Mouse (Mus musculus): ENCODE measurements around the gene Sh3gl3. TPM values are rescaled to one million over a fixed set of nuclear protein-coding genes. Genes with fewer than 3 reads are reported as not detected.

Sh3gl3 gene
- polyA plus RNA-seq, 1 experiment from 2014 or later: 4.0 TPM

GRCm38 (mm10) chr7:82223906-82224846 is 50.5 kb downstream of the Sh3gl3 start:
- no peak overlapping the region for H3K4me2 ChIP-seq (replicated peaks; ENCODE audit: low read depth)
- H3K27me3 ChIP-seq (ENCODE audit: control insufficient read depth, insufficient read depth, low read length): no peaks in the 10 kb centered on the region
- no peak overlapping the region for H3K9ac ChIP-seq (ENCODE audit: low read length)
- no peaks in the 10 kb centered on the region for H3K36me3 ChIP-seq (ENCODE audit: control insufficient read depth, insufficient read depth, low read length)
- no peaks in the 10 kb centered on the region for H3K4me1 ChIP-seq (replicated peaks; ENCODE audit: control insufficient read depth, insufficient read depth)
- DNase-seq (ENCODE audit: low spot score) (no peak), ATAC-seq (ENCODE audit: low FRiP score, low TSS enrichment) (no peak)
- no peaks in the 10 kb centered on the region for H3K9me3 ChIP-seq (ENCODE audit: control insufficient read depth, low read length)
- H3K4me3 ChIP-seq (ENCODE audit: low read depth, low read length): no peak overlapping the region
- TF ChIP-seq CTCF (IDR thresholded peaks at IDR 0.05; ENCODE audit: low read depth): no peak
- WGBS: 38% methylated on average over 10 of the region's 10 CpGs
- H3K27ac ChIP-seq (replicated peaks): no peak overlapping the region

GRCm38 (mm10) chr7:82233201-82233600 is 59.6 kb downstream of the Sh3gl3 start:
- 80% methylated on average over 7 of the region's 7 CpGs for WGBS
- TF ChIP-seq CTCF (IDR thresholded peaks at IDR 0.05; ENCODE audit: low read depth): no peak
- TF ChIP-seq EP300 (optimal IDR thresholded peaks at IDR 0.05): no peak
- no peaks in the 10 kb centered on the region for H3K36me3 ChIP-seq (ENCODE audit: control insufficient read depth, insufficient read depth, low read length)
- no peaks in the 10 kb centered on the region for H3K4me1 ChIP-seq (replicated peaks; ENCODE audit: control insufficient read depth, insufficient read depth)
- no peak for ATAC-seq (ENCODE audit: low FRiP score, low TSS enrichment)
- H3K9me3 ChIP-seq (ENCODE audit: control insufficient read depth, low read length): no peaks in the 10 kb centered on the region
- H3K27me3 ChIP-seq (ENCODE audit: control insufficient read depth, insufficient read depth, low read length): no peaks in the 10 kb centered on the region
- H3K4me3 ChIP-seq (ENCODE audit: low read depth, low read length): no peak overlapping the region
- no peak overlapping the region for H3K27ac ChIP-seq (replicated peaks)
- no peak for DNase-seq (ENCODE audit: low spot score)
- H3K4me2 ChIP-seq (replicated peaks; ENCODE audit: low read depth): no peak overlapping the region
- no peak overlapping the region for H3K9ac ChIP-seq (ENCODE audit: low read length)

GRCm38 (mm10) chr7:82234010-82234897 is 60.6 kb downstream of the Sh3gl3 start:
- WGBS: 49% methylated on average over 11 of the region's 11 CpGs
- Histone ChIP-seq H3K4me3 (ENCODE audit: low read depth, low read length) (no peak overlapping the region), H3K9ac (ENCODE audit: low read length) (no peak overlapping the region), H3K36me3 (ENCODE audit: control insufficient read depth, insufficient read depth, low read length) (no peaks in the 10 kb centered on the region), H3K27ac (replicated peaks) (no peak overlapping the region), H3K27me3 (ENCODE audit: control insufficient read depth, insufficient read depth, low read length) (no peaks in the 10 kb centered on the region), H3K4me1 (replicated peaks; ENCODE audit: control insufficient read depth, insufficient read depth) (no peaks in the 10 kb centered on the region), H3K9me3 (ENCODE audit: control insufficient read depth, low read length) (no peaks in the 10 kb centered on the region), H3K4me2 (replicated peaks; ENCODE audit: low read depth) (no peak overlapping the region)
- TF ChIP-seq EP300 (optimal IDR thresholded peaks at IDR 0.05) (no peak), CTCF (IDR thresholded peaks at IDR 0.05; ENCODE audit: low read depth) (no peak)
- DNase-seq (ENCODE audit: low spot score) (no peak), ATAC-seq (ENCODE audit: low FRiP score, low TSS enrichment) (no peak)

GRCm38 (mm10) chr7:82234898-82235290 is 61.3 kb downstream of the Sh3gl3 start:
- ATAC-seq (ENCODE audit: low FRiP score, low TSS enrichment) (no peak), DNase-seq (ENCODE audit: low spot score) (no peak)
- TF ChIP-seq CTCF (IDR thresholded peaks at IDR 0.05; ENCODE audit: low read depth) (no peak), EP300 (optimal IDR thresholded peaks at IDR 0.05) (no peak)
- Histone ChIP-seq H3K9ac (ENCODE audit: low read length) (no peak overlapping the region), H3K4me1 (replicated peaks; ENCODE audit: control insufficient read depth, insufficient read depth) (no peaks in the 10 kb centered on the region), H3K4me2 (replicated peaks; ENCODE audit: low read depth) (no peak overlapping the region), H3K4me3 (ENCODE audit: low read depth, low read length) (no peak overlapping the region), H3K9me3 (ENCODE audit: control insufficient read depth, low read length) (no peaks in the 10 kb centered on the region), H3K36me3 (ENCODE audit: control insufficient read depth, insufficient read depth, low read length) (no peaks in the 10 kb centered on the region), H3K27ac (replicated peaks) (no peak overlapping the region), H3K27me3 (ENCODE audit: control insufficient read depth, insufficient read depth, low read length) (no peaks in the 10 kb centered on the region)
- 23% methylated on average over 3 of the region's 4 CpGs for WGBS

- H3K9ac ChIP-seq (ENCODE audit: low read length): no peak overlapping the region
- WGBS: 70% methylated on average over 8 of the region's 9 CpGs
- H3K36me3 ChIP-seq (ENCODE audit: control insufficient read depth, insufficient read depth, low read length): no peaks in the 10 kb centered on the region
- H3K4me2 ChIP-seq (replicated peaks; ENCODE audit: low read depth): no peak overlapping the region
- H3K9me3 ChIP-seq (ENCODE audit: control insufficient read depth, low read length): no peaks in the 10 kb centered on the region
- no peaks in the 10 kb centered on the region for H3K4me1 ChIP-seq (replicated peaks; ENCODE audit: control insufficient read depth, insufficient read depth)
- TF ChIP-seq EP300 (optimal IDR thresholded peaks at IDR 0.05) (no peak), CTCF (IDR thresholded peaks at IDR 0.05; ENCODE audit: low read depth) (no peak)
- DNase-seq (ENCODE audit: low spot score) (no peak), ATAC-seq (ENCODE audit: low FRiP score, low TSS enrichment) (no peak)
- no peaks in the 10 kb centered on the region for H3K27me3 ChIP-seq (ENCODE audit: control insufficient read depth, insufficient read depth, low read length)
- no peak overlapping the region for H3K4me3 ChIP-seq (ENCODE audit: low read depth, low read length)
- H3K27ac ChIP-seq (replicated peaks): no peak overlapping the region
These were observed 61.8 kb downstream of the Sh3gl3 start for GRCm38 (mm10) chr7:82235486-82235885.
